Mouse (Mus musculus): Measurements from ENCODE around the gene Nebl.
"Not testable (repeated sequence)": the region's sequence is repeated elsewhere in the genome, so short reads cannot be mapped to it uniquely, and the experiment has no call there.

Gene Nebl

DNA sequence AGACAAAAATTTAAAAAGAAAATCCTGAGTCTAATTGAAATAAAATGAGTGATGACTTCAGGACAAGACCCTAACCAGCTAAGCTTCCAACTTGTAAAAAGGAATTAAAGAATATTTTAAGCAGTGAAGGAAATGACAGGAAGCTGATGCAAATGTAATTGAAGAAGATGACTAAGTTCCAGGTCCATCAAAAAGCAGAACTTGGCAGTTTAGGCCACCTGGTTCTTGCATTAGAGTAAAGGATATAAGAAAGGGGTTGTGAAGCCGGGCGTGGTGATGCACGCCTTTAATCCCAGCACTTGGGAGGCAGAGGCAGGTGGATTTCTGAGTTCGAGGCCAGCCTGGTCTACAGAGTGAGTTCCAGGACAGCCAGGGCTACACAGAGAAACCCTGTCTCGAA is 436.0 kb downstream of the Nebl start:
- DNase-seq (ENCODE audit: extremely low spot score, low read depth, low spot score), result not testable (repeated sequence)
